Mouse (Mus musculus) MEL (cell line): ENCODE results near the gene Nemp1.

Experiments used
- CHD1 ChIP-seq: IDR thresholded peaks from 2 replicates; pipeline ENCODE4 v1.6.1; 2012; ENCODE audit warnings: low read depth, mild to moderate bottlenecking, inconsistent platforms, low read length, improper control_type of control experiment
- CTCF ChIP-seq, 3 experiments: IDR thresholded peaks in 2 of 3; conservative IDR thresholded peaks in 1 of 3; 2 replicates each; pipeline ENCODE4 v1.5.1; 2011 to 2012; ENCODE audit warnings: low read length in 3 of 3, low read depth in 2 of 3, mild to moderate bottlenecking in 2 of 3, improper control_type of control experiment in 1 of 3, inconsistent platforms in 1 of 3, mixed read lengths in 1 of 3, moderate library complexity in 1 of 3; ENCODE audit not compliant: control insufficient read depth in 1 of 3, insufficient read depth in 1 of 3, poor library complexity in 1 of 3, severe bottlenecking in 1 of 3
- ELF1 ChIP-seq: IDR thresholded peaks from 2 replicates; pipeline ENCODE4 v1.6.1; 2014; ENCODE audit warnings: low read depth, mild to moderate bottlenecking, inconsistent platforms, low read length, improper control_type of control experiment, moderate library complexity
- ETS1 ChIP-seq: IDR thresholded peaks from 2 replicates; pipeline ENCODE4 v1.6.1; 2012; ENCODE audit warnings: low read depth, mild to moderate bottlenecking, inconsistent platforms, low read length, improper control_type of control experiment, moderate library complexity
- GATA1 ChIP-seq: IDR thresholded peaks from 2 replicates; pipeline ENCODE4 v1.6.1; 2011; ENCODE audit warnings: low read depth, low read length, improper control_type of control experiment
- HCFC1 ChIP-seq: IDR thresholded peaks from 2 replicates; pipeline ENCODE4 v1.6.1; 2012; ENCODE audit warnings: low read depth, mild to moderate bottlenecking, inconsistent platforms, low read length, improper control_type of control experiment, moderate library complexity
- JUND ChIP-seq: IDR thresholded peaks from 2 replicates; pipeline ENCODE4 v1.6.1; 2011; ENCODE audit warnings: low read depth, mild to moderate bottlenecking, improper control_type of control experiment, low read length
- KAT2A ChIP-seq: conservative IDR thresholded peaks from 2 replicates; pipeline ENCODE4 v1.6.1; 2012; ENCODE audit warnings: low read depth, low read length, improper control_type of control experiment, inconsistent platforms
- MAX ChIP-seq: IDR thresholded peaks from 2 replicates; pipeline ENCODE4 v1.6.1; 2011; ENCODE audit warnings: low read length, improper control_type of control experiment
- MXI1 ChIP-seq: IDR thresholded peaks from 2 replicates; pipeline ENCODE4 v1.6.1; 2011; ENCODE audit warnings: mild to moderate bottlenecking, low read depth, low read length, improper control_type of control experiment
- POLR2A ChIP-seq, 2 experiments: IDR thresholded peaks; 2 replicates each; pipeline ENCODE4 v1.6.1; 2011 to 2012; ENCODE audit warnings: low read length in 2 of 2, mild to moderate bottlenecking in 2 of 2, control low read depth in 1 of 2, improper control_type of control experiment in 1 of 2, low read depth in 1 of 2, moderate library complexity in 1 of 2; ENCODE audit not compliant: control insufficient read depth in 1 of 2, insufficient read depth in 1 of 2, poor library complexity in 1 of 2
- ZC3H11A ChIP-seq: IDR thresholded peaks from 2 replicates; pipeline ENCODE4 v1.6.1; 2012; ENCODE audit warnings: low read depth, mild to moderate bottlenecking, inconsistent platforms, low read length, improper control_type of control experiment
- ZNF384 ChIP-seq: IDR thresholded peaks from 2 replicates; pipeline ENCODE4 v1.6.1; 2012; ENCODE audit warnings: low read depth, mild to moderate bottlenecking, inconsistent platforms, low read length, improper control_type of control experiment

DNA sequence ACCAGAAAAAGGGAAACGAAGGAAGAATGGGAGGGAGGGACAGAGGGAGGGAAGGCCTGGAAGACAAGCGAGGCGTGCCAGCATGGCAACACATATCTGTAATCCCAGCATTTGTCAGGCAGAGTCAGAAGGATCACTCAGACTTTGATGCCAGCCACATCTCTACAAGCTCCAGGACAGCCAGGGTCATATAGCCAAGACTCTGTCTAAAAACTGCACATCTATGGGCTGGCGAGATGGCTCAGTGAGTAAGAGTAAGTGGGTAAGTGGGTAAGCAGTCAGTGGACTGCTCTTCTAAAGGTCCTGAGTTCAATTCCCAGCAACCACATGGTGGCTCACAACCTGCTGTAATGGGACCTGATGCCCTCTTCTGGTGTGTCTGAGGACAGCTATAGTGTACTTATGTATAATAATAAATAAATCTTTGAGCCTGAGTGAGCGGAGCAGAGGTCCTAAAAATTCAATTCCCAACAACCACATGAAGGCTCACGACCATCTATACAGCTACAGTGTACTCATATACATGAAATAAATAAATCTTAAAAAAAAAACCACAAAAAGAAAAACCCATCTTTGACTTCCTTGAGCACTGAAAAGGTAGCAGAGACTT lies 7.5 kb downstream of the Nemp1 start:
- TF ChIP-seq JUND, result no peak
- TF ChIP-seq POLR2A (IDR thresholded peaks at IDR 0.05; ENCODE audit: control insufficient read depth in 1 of 2, insufficient read depth in 1 of 2, low read depth in 1 of 2, low read length in 2 of 2, poor library complexity in 1 of 2), result no peak
- TF ChIP-seq CHD1, result no peak
- no peak for TF ChIP-seq CTCF (IDR thresholded peaks at IDR 0.05 in 2 of 3, conservative IDR thresholded peaks at IDR 0.05 in 1 of 3; ENCODE audit: control insufficient read depth in 1 of 3, insufficient read depth in 1 of 3, low read depth in 2 of 3, low read length in 3 of 3, poor library complexity in 1 of 3, severe bottlenecking in 1 of 3)
- no peak for TF ChIP-seq ELF1
- TF ChIP-seq MAX, result no peak
- TF ChIP-seq HCFC1, result no peak
- no peak for TF ChIP-seq ETS1
- TF ChIP-seq GATA1, result no peak
- TF ChIP-seq MXI1, result no peak
- no peak for TF ChIP-seq KAT2A
- TF ChIP-seq ZNF384, result no peak
- TF ChIP-seq ZC3H11A, result no peak
